Mouse (Mus musculus) embryonic facial prominence, embryonic 10.5 days (tissue): Measurements from ENCODE around the gene AU022252. TPM values are rescaled to one million over a fixed set of nuclear protein-coding genes. Genes with fewer than 3 reads are reported as not detected.
"Not testable (repeated sequence)": the region's sequence is repeated elsewhere in the genome, so short reads cannot be mapped to it uniquely, and the experiment has no call there.

Experiments
- DNase-seq: peaks from one replicate; pipeline ENCODE4 v3.0.0-alpha.2; 2017; ENCODE audit warnings: low spot score
- H3K27ac ChIP-seq: fragments of 300-500 bp; sonication (generic); replicated peaks from 2 replicates; pipeline ENCODE4 v1.5.1; 2016; ENCODE audit warnings: mild to moderate bottlenecking
- H3K27me3 ChIP-seq: fragments of 300-500 bp; sonication (generic); replicated peaks from 2 replicates; pipeline ENCODE4 v1.6.1; 2016; ENCODE audit warnings: low read depth, mild to moderate bottlenecking; ENCODE audit not compliant: poor library complexity, severe bottlenecking
- H3K36me3 ChIP-seq: fragments of 300-500 bp; sonication (generic); replicated peaks from 2 replicates; pipeline ENCODE4 v1.6.1; 2016; ENCODE audit warnings: mild to moderate bottlenecking, moderate library complexity
- H3K4me1 ChIP-seq: fragments of 300-500 bp; sonication (generic); 2 replicates; pipeline ENCODE4 v1.6.1; 2016
- H3K4me3 ChIP-seq: fragments of 300-500 bp; sonication (generic); 2 replicates; pipeline ENCODE4 v1.5.1; 2016; ENCODE audit warnings: mild to moderate bottlenecking, moderate library complexity
- H3K9me3 ChIP-seq: fragments of 300-500 bp; sonication (generic); 2 replicates; pipeline ENCODE4 v1.6.1; 2016; ENCODE audit warnings: mild to moderate bottlenecking
- WGBS: fragments of 180-500 bp; shearing (Covaris S2); methylation state at CpG from one replicate; pipeline ENCODE4 v1.1.7; 2016; 5-methylcytosine and 5-hydroxymethylcytosine counted together
- polyA plus RNA-seq: library from polyadenylated mRNA; unstranded; fragments of >200 nt; fragmentation: Nextera tagmentation; extraction: Ambion mirVana; gene quantifications from 2 replicates; pipeline ENCODE4 v1.2.1, GENCODE M21; 2016

The AU022252 gene
- polyA plus RNA-seq: 40.1 and 40.2 TPM in 2 replicates

DNA sequence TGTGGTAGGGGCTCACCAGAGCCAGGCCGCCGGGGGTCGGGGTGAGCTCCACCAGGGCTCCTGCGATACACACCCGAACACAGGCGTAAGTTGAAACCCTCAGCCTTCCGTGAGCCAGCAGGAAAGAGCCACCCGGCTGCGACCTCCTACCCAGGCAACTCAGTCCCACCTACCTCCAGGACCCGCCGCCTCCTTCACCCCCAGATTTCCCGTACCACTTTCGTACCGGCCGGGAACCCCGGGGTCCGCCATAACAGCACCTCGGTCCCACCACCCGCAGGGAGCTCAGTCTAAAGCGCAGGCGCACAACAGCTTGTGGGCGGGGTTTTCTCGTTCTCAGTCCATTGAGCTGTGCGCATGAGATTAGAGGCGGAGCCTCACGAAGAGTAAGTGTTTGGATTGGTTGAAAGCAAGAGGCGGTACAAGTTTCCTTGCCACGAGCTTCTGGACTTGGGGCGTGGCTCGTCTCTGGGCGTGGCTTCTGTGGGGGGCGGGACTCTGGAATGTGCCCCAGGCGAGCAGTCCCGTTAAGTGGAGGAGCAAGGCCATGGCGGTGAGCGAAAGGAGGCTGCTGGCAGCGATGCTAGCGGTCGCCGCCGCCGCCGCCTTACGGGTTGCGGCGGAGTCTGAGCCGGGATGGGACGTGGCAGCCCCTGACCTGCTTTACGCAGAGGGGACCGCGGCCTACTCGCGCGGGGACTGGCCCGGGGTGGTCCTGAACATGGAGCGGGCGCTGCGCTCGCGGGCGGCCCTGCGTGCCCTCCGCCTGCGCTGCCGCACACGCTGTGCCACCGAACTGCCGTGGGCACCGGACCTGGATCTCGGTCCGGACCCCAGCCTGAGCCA is at the start of gene AU022252, which contains the start of gene P3h1:
AU022252 (minus strand) TSS at position 303 of the 846 bp plus-strand sequence.
P3h1 (plus strand) TSS at position 506 of the 846 bp plus-strand sequence.
- Histone ChIP-seq H3K27me3 (no peaks in the 10 kb centered on the region), H3K4me3 (peak within 1 kb of the TSS; percentile 92), H3K9me3 (no peaks in the 10 kb centered on the region), H3K4me1 (peaks cover 20% of the 10 kb centered on the region), H3K36me3 (peaks cover 33% of the 10 kb centered on the region), H3K27ac (peak within 1 kb of the TSS; percentile 88)
- DNase-seq: peak; percentile 96
- WGBS: under 1% methylated on average over 71 of the region's 71 CpGs

DNA sequence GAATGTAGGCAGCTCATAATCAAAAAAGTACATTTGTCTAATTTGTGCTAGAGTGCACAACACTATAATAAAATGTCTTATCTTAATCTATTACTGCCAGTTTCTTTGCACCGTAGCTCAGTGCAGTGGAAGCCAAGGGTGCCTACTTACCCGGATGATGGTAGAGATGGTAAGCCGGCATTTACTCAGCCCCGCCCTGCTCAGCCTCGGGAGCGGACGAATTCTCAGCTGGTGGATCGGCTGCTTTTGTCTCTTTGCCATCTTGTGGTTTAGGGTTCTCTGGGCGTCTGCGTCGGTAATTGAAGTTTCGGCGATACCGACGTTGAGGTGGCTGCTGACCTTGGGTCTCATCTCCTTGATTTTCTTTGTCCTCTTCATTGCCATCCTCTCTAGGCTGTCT is 46.3 kb upstream of the AU022252 start:
- H3K36me3 ChIP-seq: peaks cover 97% of the 10 kb centered on the region
- not testable (repeated sequence) for H3K27me3 ChIP-seq, DNase-seq, H3K27ac ChIP-seq, H3K4me3 ChIP-seq, H3K4me1 ChIP-seq, H3K9me3 ChIP-seq
- 91% methylated on average over 15 of the region's 15 CpGs for WGBS

DNA sequence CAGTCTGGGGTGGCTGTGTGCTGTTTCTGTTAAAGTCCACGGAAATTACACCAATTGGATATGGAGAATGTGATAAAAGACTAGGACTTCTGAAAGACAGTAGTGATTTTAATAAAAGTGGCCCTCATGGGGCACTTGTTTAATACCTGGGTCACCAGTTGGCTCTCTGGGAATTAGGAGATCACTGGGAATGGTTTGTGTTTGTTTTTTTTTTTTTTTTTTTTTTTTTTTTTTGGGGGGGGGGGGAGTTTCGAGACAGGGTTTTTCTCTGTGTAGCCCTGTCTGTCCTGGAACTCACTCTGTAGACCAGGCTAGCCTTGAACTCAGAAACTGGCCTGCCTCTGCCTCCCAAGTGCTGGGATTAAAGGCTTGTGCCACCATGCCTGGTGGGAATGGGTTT is 43.2 kb upstream of the AU022252 start:
- Histone ChIP-seq H3K36me3 (peaks cover 97% of the 10 kb centered on the region), H3K27ac (no peak overlapping the region)

DNA sequence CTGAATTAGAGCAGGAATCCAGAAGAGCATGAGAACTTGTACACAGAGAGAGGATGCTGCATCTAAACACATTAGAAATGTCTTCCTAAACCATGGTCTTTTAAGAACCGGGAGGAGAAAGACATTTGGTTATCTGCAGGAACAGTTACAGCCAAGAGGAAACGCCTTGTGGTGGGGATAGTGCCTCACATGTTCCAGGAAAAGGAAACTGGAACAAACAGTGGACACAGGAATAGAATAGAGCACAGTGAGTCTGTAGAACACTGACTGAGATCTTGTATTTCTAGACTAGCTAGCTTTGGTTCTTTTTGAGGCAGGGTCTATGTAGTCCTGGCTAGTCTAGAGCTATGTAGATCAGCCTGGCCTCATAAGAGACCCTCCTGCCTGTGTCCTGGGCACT is 42.7 kb upstream of the AU022252 start:
- WGBS: 81% methylated on average over 2 of the region's 2 CpGs
- Histone ChIP-seq H3K36me3 (peaks cover 98% of the 10 kb centered on the region), H3K4me1 (no peaks in the 10 kb centered on the region), H3K9me3 (no peaks in the 10 kb centered on the region), H3K27me3 (no peaks in the 10 kb centered on the region), H3K27ac (no peak overlapping the region), H3K4me3 (no peak overlapping the region)
- no peak for DNase-seq

More for the DNA sequence above, 43.2 kb upstream of the AU022252 start:
- H3K4me3 ChIP-seq: no peak overlapping the region
- no peaks in the 10 kb centered on the region for H3K4me1 ChIP-seq
- no peaks in the 10 kb centered on the region for H3K27me3 ChIP-seq
- no peak for DNase-seq
- H3K9me3 ChIP-seq: no peaks in the 10 kb centered on the region
- WGBS: 63% methylated on average over 2 of the region's 2 CpGs

DNA sequence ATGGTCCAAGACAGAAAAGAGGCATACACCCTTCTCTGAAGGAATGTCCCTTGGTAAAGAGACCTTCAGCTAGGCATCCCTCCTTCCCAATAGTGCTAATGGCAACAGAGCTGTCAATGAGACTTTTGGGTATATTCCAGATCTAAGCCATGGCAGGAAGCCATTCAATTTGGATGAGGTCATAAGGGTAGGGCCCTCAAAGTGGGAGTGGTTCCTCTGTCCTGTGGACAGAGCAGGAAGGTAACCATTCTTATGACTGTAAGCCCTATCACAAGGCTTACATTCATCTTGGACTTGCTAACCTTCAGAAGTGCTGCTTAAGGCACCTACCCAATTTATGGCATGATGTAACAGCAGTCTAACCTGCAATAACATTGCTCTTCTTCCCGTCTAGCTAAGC is 42.1 kb upstream of the AU022252 start:
- no peak overlapping the region for H3K27ac ChIP-seq
- WGBS: 75% methylated on average over 1 of the region's 1 CpGs
- DNase-seq: no peak
- H3K27me3 ChIP-seq: no peaks in the 10 kb centered on the region
- no peaks in the 10 kb centered on the region for H3K9me3 ChIP-seq
- H3K4me1 ChIP-seq: no peaks in the 10 kb centered on the region
- H3K36me3 ChIP-seq: peaks cover 98% of the 10 kb centered on the region
- no peak overlapping the region for H3K4me3 ChIP-seq

DNA sequence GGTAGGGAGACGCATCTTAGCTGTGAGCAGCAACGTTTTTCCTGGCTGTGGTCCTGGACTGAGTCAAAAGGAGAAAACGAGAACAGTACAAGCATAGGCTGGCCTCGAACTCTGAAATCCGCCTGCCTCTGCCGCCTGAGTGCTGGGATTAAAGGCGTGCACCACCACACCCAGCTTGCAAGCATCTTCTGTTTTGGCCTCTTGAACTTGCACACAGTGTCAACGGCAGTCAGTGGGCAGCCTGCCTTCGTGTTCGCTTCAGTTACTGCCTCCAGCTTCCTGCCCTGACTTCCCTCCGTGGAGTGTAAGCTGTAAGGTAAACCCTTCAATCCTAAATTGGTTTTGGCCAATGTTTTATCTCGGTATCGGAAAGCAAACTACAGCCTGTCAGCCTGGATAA is 34.1 kb upstream of the AU022252 start:
- no peaks in the 10 kb centered on the region for H3K27me3 ChIP-seq
- H3K27ac ChIP-seq: no peak overlapping the region
- 83% methylated on average over 13 of the region's 13 CpGs for WGBS
- H3K4me1 ChIP-seq: no peaks in the 10 kb centered on the region
- no peak for DNase-seq
- no peak overlapping the region for H3K4me3 ChIP-seq
- H3K36me3 ChIP-seq: peaks cover 36% of the 10 kb centered on the region
- H3K9me3 ChIP-seq: no peaks in the 10 kb centered on the region

DNA sequence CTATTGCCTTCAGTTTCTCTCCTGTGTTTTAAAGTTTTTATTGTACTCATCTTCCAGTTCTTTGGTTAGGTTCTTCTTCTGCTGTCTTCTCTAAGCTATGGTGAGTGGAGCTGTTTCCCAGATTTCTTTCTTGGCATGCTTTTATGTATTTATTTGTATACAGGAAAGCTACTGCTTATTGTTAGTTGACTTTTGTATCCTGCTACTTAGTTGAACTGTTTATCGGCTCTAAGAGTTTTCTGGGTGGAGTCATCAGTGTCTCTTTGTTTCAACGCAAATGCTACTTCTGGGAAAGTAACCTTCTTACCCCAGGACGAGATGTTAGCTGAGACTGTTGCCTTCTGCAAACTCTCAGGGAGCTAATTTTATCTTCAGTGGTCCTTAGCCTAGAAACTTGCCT is 30.9 kb upstream of the AU022252 start:
- WGBS: 79% methylated on average over 3 of the region's 3 CpGs
- no peak for DNase-seq
- H3K4me1 ChIP-seq: peaks cover 9% of the 10 kb centered on the region; the same call in 1 of the 2 replicates
- H3K9me3 ChIP-seq: no peaks in the 10 kb centered on the region
- H3K36me3 ChIP-seq: peaks cover 8% of the 10 kb centered on the region; the same call in 1 of the 2 replicates
- H3K27ac ChIP-seq: no peak overlapping the region
- no peaks in the 10 kb centered on the region for H3K27me3 ChIP-seq
- H3K4me3 ChIP-seq: no peak overlapping the region

DNA sequence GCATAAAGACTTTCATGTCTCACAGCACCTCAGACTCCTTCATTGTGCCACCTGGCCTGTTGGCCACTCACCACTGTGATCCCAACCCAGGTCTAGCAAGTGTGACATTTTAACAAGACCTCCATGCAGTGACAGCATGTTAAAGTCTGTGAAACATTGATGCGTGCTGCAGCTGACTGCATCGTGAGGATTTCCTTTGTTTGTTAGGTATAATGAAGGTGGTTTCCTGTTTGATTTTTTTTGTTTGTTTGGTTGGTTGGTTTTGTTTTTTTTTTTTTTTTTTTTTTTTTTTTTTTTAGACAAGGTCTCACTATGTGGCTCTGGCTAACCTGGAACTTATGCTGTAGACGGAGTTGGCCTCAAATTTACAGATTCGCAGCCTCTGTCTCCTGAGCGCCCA is 30.0 kb upstream of the AU022252 start:
- DNase-seq: no peak
- Histone ChIP-seq H3K9me3 (no peaks in the 10 kb centered on the region), H3K36me3 (no peaks in the 10 kb centered on the region), H3K27me3 (no peaks in the 10 kb centered on the region), H3K4me3 (no peak overlapping the region), H3K27ac (no peak overlapping the region), H3K4me1 (peaks cover 13% of the 10 kb centered on the region; the same call in 1 of the 2 replicates)
- WGBS: 91% methylated on average over 5 of the region's 5 CpGs

DNA sequence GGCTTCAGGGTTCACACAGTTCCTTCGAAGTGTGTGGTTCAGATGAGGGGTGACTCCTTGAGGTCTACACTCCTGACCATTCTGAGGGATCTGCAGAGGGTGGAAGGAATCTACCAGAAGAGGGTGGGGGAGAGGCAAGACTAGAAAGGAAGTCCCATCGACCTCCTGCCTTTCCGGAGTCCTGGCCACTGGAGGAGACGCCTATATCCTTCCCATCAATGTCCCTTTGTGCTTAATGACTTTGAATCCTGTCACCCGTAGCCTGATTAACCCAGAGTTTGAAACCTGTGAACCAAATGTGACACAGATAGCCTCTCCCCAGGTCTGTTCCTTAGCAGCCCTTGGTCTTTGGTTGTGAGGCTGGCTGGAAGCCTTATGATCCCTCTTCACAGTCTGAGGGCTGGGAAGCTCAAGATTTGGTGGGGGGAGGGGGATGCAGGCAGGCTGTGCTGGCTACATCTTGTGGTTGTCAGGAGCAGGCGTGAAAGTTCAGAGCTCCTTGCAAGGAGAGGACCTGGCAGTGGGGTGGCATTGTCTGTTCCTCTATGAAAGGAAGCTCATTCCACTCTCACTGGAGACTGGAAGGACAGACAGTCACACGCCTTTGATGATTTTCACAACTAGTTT is 28.7 kb upstream of the AU022252 start:
- Histone ChIP-seq H3K27ac (no peak overlapping the region), H3K9me3 (no peaks in the 10 kb centered on the region), H3K4me3 (no peak overlapping the region), H3K4me1 (peaks cover 26% of the 10 kb centered on the region; the same call in 1 of the 2 replicates), H3K36me3 (no peaks in the 10 kb centered on the region), H3K27me3 (no peaks in the 10 kb centered on the region)
- WGBS: 60% methylated on average over 7 of the region's 7 CpGs
- DNase-seq: no peak

DNA sequence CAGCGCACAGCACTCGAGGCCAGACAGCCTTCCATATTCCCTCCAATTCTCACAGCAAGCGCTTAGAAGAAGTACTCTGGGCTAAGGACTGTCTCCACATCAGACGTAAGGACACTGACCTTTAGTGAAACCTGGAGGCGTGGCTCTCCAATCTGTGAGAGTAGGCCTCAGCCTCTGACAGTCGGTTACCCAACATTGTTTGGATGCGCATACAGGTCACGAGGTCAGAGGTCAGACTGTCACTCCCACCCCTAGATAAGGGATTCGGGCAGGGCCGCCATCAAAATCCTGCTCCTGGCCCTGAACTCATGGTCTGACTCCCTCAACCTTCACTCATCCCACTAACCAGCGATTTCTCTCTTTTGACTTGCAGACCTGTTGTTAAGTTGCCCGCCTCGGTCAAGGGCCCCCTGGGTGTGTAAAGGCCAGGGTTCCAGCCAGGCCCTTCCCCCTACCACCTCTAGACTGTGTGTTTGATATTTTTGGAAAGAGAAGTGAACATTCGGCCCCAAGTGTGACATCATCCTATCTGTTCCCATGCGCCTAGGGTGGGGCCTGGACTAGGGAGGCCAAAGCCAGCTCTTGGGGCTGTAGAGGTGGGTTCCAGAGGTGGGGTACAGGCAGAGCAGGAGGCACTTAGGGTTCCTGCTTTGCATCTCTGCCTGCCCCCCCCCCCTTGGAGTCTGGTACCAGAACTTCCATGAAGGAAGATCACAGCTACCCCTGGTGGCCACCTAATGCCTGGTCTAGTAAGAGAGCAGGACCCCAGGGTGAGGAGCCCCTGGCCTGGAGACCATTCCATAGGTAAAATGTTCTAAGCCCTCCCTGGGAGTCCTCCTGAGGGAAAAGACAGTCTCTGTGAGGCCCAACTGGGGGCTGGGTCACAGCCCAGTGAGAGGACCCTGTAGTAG is 27.1 kb upstream of the AU022252 start:
- 78% methylated on average over 15 of the region's 15 CpGs for WGBS
- DNase-seq: no peak
- no peaks in the 10 kb centered on the region for H3K9me3 ChIP-seq

DNA sequence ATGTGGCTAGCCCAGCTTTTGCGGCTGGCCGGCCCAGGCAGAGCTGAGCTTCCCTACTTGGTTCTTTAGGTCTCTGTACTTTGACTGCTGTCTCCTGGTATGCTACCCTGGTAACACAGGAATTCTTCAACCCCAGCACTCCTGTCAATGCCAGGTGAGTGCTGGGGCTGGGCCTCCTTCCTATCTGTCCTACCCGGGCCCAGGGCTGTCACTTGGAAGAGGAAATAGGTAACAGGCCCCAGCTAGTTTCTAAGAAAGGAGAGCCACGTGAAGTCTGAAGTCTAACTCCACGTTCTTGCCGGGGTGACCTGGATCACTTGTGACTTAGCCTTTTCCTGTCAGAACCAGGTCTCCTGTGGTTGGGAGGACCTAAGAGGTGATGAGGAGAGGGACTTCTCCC is 24.6 kb upstream of the AU022252 start:
- Histone ChIP-seq H3K36me3 (no peaks in the 10 kb centered on the region), H3K4me3 (no peak overlapping the region), H3K9me3 (no peaks in the 10 kb centered on the region), H3K27ac (no peak overlapping the region; the same call in 1 of the 2 replicates), H3K4me1 (peaks cover 39% of the 10 kb centered on the region), H3K27me3 (no peaks in the 10 kb centered on the region; the same call in 1 of the 2 replicates)
- DNase-seq: no peak
- 78% methylated on average over 6 of the region's 6 CpGs for WGBS

More for the DNA sequence above, 27.1 kb upstream of the AU022252 start:
- Histone ChIP-seq H3K36me3 (no peaks in the 10 kb centered on the region), H3K27ac (no peak overlapping the region), H3K4me3 (no peak overlapping the region), H3K4me1 (peaks cover 28% of the 10 kb centered on the region), H3K27me3 (no peaks in the 10 kb centered on the region; the same call in 1 of the 2 replicates)

DNA sequence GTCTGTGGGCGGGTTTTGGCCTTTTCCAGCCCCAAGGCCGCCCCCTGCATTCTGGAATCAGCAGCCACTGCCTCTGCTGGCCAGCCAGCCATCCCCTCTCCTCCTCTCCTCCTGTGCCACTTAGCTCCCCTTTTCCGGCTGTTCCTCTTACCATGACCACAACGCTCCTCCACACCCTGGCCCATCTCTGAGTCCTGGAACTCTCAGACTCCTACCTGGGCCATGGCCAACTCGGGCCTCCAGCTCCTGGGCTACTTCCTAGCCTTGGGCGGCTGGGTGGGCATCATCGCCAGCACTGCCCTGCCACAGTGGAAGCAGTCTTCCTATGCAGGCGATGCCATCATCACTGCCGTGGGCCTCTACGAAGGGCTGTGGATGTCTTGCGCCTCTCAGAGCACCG is 22.8 kb upstream of the AU022252 start, which contains the start of gene Cldn19:
Cldn19 (plus strand) TSS at position 64 of the 400 bp plus-strand sequence.
- peak within 1 kb of the TSS; percentile 25 for H3K27ac ChIP-seq
- DNase-seq: no peak
- H3K9me3 ChIP-seq: no peaks in the 10 kb centered on the region
- H3K36me3 ChIP-seq: no peaks in the 10 kb centered on the region
- WGBS: 75% methylated on average over 12 of the region's 12 CpGs
- H3K4me3 ChIP-seq: no peak within 1 kb of the TSS
- peaks cover 30% of the 10 kb centered on the region for H3K4me1 ChIP-seq
- no peaks in the 10 kb centered on the region; the same call in 1 of the 2 replicates for H3K27me3 ChIP-seq
